Mouse (Mus musculus) ES-E14 (cell line): ENCODE results near the gene Ahdc1. TPM values are rescaled to one million over a fixed set of nuclear protein-coding genes. Genes with fewer than 3 reads are reported as not detected.
A peak's percentile ranks its signal among the peaks of the same experiment; 100 is the strongest.

Source experiments
- DNase-seq: peaks from one replicate; pipeline ENCODE4 v3.0.0-alpha.2; 2013; ENCODE audit warnings: low read depth, low spot score
- H3K27ac ChIP-seq: 2 replicates; pipeline ENCODE4 v1.5.1; 2012; ENCODE audit warnings: low read depth, mild to moderate bottlenecking, low read length, moderate library complexity, mixed read lengths; ENCODE audit not compliant: poor library complexity, insufficient read depth, severe bottlenecking
- H3K36me3 ChIP-seq: 2 replicates; pipeline ENCODE4 v1.6.1; 2012; ENCODE audit warnings: mild to moderate bottlenecking, low read length, moderate library complexity, mixed read lengths; ENCODE audit not compliant: control insufficient read depth, poor library complexity, insufficient read depth, severe bottlenecking
- H3K4me1 ChIP-seq, 2 experiments: fragments of 150-350 bp in 1 of 2; sonication (generic) in 1 of 2; 2 replicates each; pipeline ENCODE4 v1.6.1; 2012; ENCODE audit warnings: low read length in 2 of 2, mild to moderate bottlenecking in 1 of 2, mixed read lengths in 1 of 2; ENCODE audit not compliant: control insufficient read depth in 2 of 2, insufficient read depth in 2 of 2, poor library complexity in 1 of 2
- H3K4me3 ChIP-seq, 2 experiments: fragments of 150-350 bp in 1 of 2; sonication (generic) in 1 of 2; 2 replicates each; pipeline ENCODE4 v1.5.1; 2012; ENCODE audit warnings: low read length in 2 of 2, low read depth in 1 of 2, mild to moderate bottlenecking in 1 of 2, mixed read lengths in 1 of 2; ENCODE audit not compliant: insufficient read depth in 1 of 2, poor library complexity in 1 of 2, severe bottlenecking in 1 of 2
- H3K9ac ChIP-seq: 2 replicates; pipeline ENCODE4 v1.6.1; 2012; ENCODE audit warnings: low read depth, mild to moderate bottlenecking, low read length, mixed read lengths; ENCODE audit not compliant: poor library complexity, insufficient read depth, severe bottlenecking
- H3K9me3 ChIP-seq: fragments of 150-350 bp; sonication (generic); 2 replicates; pipeline ENCODE4 v1.6.1; 2012; ENCODE audit warnings: low read depth, mild to moderate bottlenecking, low read length; ENCODE audit not compliant: control insufficient read depth, insufficient read depth
- CHD2 ChIP-seq: IDR thresholded peaks from 2 replicates; pipeline ENCODE4 v1.6.1; 2014; ENCODE audit warnings: mild to moderate bottlenecking, low read depth, low read length, inconsistent platforms
- HCFC1 ChIP-seq: IDR thresholded peaks from 2 replicates; pipeline ENCODE4 v1.6.1; 2012; ENCODE audit warnings: low read length, inconsistent platforms, borderline replicate concordance; ENCODE audit not compliant: insufficient read depth
- MAFK ChIP-seq: IDR thresholded peaks from 2 replicates; pipeline ENCODE4 v1.6.1; 2014; ENCODE audit warnings: mild to moderate bottlenecking, low read depth, low read length, inconsistent platforms; ENCODE audit not compliant: insufficient read depth
- ZC3H11A ChIP-seq: IDR thresholded peaks from 2 replicates; pipeline ENCODE4 v1.6.1; 2012; ENCODE audit warnings: low read depth, mild to moderate bottlenecking, inconsistent platforms, low read length, borderline replicate concordance
- ZNF384 ChIP-seq: IDR thresholded peaks from 2 replicates; pipeline ENCODE4 v1.6.1; 2012; ENCODE audit warnings: low read depth, low read length, inconsistent platforms
- in situ Hi-C, 2 experiments: fragments of 600-800 bp; cut with MboI; formaldehyde crosslinking; loops; one replicate each; pipeline ENCODE4 v1.15.1; 2025; ENCODE audit warnings: low sequenced_read_pairs in 2 of 2, inconsistent platforms in 1 of 2; ENCODE audit not compliant: unreplicated experiment in 2 of 2
- total RNA-seq: library from RNA; depleted of rRNA; stranded (reverse); fragments of 300-350 nt; gene quantifications from 2 replicates; pipeline ENCODE4 v1.2.3, GENCODE M21; 2012

The Ahdc1 gene
- total RNA-seq, 1 experiment, result 61.8 TPM

- peaks cover 34% of the 10 kb centered on the region; the same call in 1 of the 2 replicates for H3K36me3 ChIP-seq
- H3K9ac ChIP-seq, result no peak overlapping the region
- no peak overlapping the region for H3K4me3 ChIP-seq
- no peak overlapping the region for H3K27ac ChIP-seq
- no peak for TF ChIP-seq ZNF384
- no peak for TF ChIP-seq MAFK
- TF ChIP-seq ZC3H11A, result no peak
- no peak for TF ChIP-seq HCFC1
- TF ChIP-seq CHD2, result no peak
- in situ Hi-C loops, result no loop called here
- DNase-seq, result no peak
- no peaks in the 10 kb centered on the region for H3K9me3 ChIP-seq
- H3K4me1 ChIP-seq, result peaks cover 24 to 70% of the 10 kb centered on the region in 2 experiments
These were observed 36.5 kb downstream of the Ahdc1 start for GRCm38 (mm10) chr4:133047353-133048105.

GRCm38 (mm10) chr4:133049071-133049920, 38.2 kb downstream of the Ahdc1 start:
- Histone ChIP-seq H3K9me3 (no peaks in the 10 kb centered on the region), H3K27ac (no peak overlapping the region; the same call in 1 of the 2 replicates), H3K4me3 (no peak overlapping the region), H3K9ac (no peak overlapping the region), H3K36me3 (peaks cover 42% of the 10 kb centered on the region; the same call in 1 of the 2 replicates), H3K4me1 (peaks cover 26 to 71% of the 10 kb centered on the region in 2 experiments)
- in situ Hi-C loops, result no loop called here
- TF ChIP-seq ZNF384 (no peak), MAFK (no peak), HCFC1 (no peak), ZC3H11A (no peak), CHD2 (no peak)
- DNase-seq, result no peak

GRCm38 (mm10) chr4:133050196-133050836, 39.3 kb downstream of the Ahdc1 start:
- Histone ChIP-seq H3K27ac (no peak overlapping the region), H3K9me3 (no peaks in the 10 kb centered on the region), H3K9ac (no peak overlapping the region), H3K4me1 (peaks cover 27 to 67% of the 10 kb centered on the region in 2 experiments), H3K4me3 (no peak overlapping the region), H3K36me3 (peaks cover 49% of the 10 kb centered on the region)
- no peak for DNase-seq
- in situ Hi-C loops, result no loop called here
- TF ChIP-seq ZNF384, result no peak
- no peak for TF ChIP-seq CHD2
- no peak for TF ChIP-seq ZC3H11A
- TF ChIP-seq MAFK, result no peak
- no peak for TF ChIP-seq HCFC1

GRCm38 (mm10) chr4:133050837-133051549, 39.9 kb downstream of the Ahdc1 start:
- H3K4me3 ChIP-seq, result no peak overlapping the region
- H3K9ac ChIP-seq, result peak overlapping the region; percentile 6; the same call in 1 of the 2 replicates
- no peak for DNase-seq
- H3K27ac ChIP-seq, result no peak overlapping the region
- H3K9me3 ChIP-seq, result no peaks in the 10 kb centered on the region
- H3K36me3 ChIP-seq, result peaks cover 53% of the 10 kb centered on the region
- H3K4me1 ChIP-seq, result peaks cover 23 to 60% of the 10 kb centered on the region in 2 experiments
- no peak for TF ChIP-seq HCFC1
- in situ Hi-C loops, result no loop called here
